Mouse (Mus musculus): Measurements from ENCODE around the gene Clcn6.

DNA sequence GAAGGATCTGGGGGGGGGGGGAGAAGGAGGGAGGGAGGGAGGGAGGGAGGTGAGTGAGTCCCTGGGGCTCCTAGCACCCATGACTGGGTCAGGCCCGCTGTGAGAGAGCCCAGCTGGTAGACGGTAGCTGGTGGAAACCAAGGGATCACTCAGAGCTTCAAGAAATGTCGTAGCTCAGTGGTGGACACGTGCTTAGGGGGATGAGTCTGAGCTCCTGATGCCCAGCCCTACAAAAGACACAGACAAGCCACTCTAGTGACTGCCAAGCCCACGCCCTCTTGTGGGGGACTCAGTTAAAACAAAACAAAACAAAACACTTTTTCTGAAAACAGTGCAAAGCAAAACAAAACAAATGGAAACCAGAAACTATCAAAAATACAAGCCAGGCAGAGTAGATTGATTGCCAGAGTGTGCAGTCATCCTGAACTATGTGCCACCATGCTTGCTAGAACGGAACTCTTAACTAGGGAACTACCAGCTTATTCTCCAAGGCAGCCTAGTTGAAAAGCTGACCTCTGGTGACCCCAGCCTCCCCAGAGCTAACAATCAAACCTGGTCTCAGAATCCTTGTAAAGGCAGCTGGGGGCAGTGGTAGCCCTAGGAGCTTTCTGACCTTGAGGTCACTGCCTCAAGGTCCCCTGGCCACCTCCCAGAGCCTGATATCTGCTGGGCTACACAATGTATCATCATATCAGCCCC, 27.2 kb upstream of the Clcn6 start:
- no peak for TF ChIP-seq MYOD1 (IDR thresholded peaks at IDR 0.05; ENCODE audit: control insufficient read depth, insufficient read length, low read depth)
- no peak for TF ChIP-seq CTCF (IDR thresholded peaks at IDR 0.05; ENCODE audit: control insufficient read depth, insufficient read depth, insufficient read length)
- no peak for TF ChIP-seq USF1 (IDR thresholded peaks at IDR 0.05; ENCODE audit: low read depth)
- no peak for TF ChIP-seq MAX (IDR thresholded peaks at IDR 0.05)
- TF ChIP-seq CEBPB (IDR thresholded peaks at IDR 0.05; ENCODE audit: low read depth) = no peak
- no peak for TF ChIP-seq MYOG (IDR thresholded peaks at IDR 0.05; ENCODE audit: control insufficient read depth, extremely low read depth, insufficient read length)
- TF ChIP-seq FOSL1 (IDR thresholded peaks at IDR 0.05; ENCODE audit: insufficient read depth, low read length, poor library complexity, severe bottlenecking) = no peak

All from C2C12 (cell line).